Mouse (Mus musculus) olfactory bulb, adult 2 months (tissue): ENCODE data around the gene Lrp10. TPM values are rescaled to one million over a fixed set of nuclear protein-coding genes. Genes with fewer than 3 reads are reported as not detected.

Experiments used
- H3K27ac ChIP-seq: fragments of 200-500 bp; 2 replicates; pipeline ENCODE4 v1.5.1; 2012; ENCODE audit warnings: low read depth, low read length; ENCODE audit not compliant: insufficient read depth
- H3K4me1 ChIP-seq: fragments of 200-500 bp; 2 replicates; pipeline ENCODE4 v1.6.1; 2012; ENCODE audit warnings: low read length; ENCODE audit not compliant: control insufficient read depth, insufficient read depth
- H3K4me3 ChIP-seq: fragments of 200-500 bp; 2 replicates; pipeline ENCODE4 v1.5.1; 2012; ENCODE audit warnings: mild to moderate bottlenecking, low read depth, low read length, moderate library complexity; ENCODE audit not compliant: insufficient read depth
- CTCF ChIP-seq: fragments of 200-500 bp; IDR thresholded peaks from 2 replicates; pipeline ENCODE4 v1.5.1; 2012; ENCODE audit warnings: low read depth, mild to moderate bottlenecking, low read length, moderate library complexity; ENCODE audit not compliant: insufficient read depth
- POLR2A ChIP-seq: fragments of 200-500 bp; IDR thresholded peaks from 2 replicates; pipeline ENCODE4 v1.6.1; 2012; ENCODE audit warnings: mild to moderate bottlenecking, low read depth, low read length, moderate library complexity; ENCODE audit not compliant: insufficient read depth
- WGBS: fragments of 180-500 bp; shearing (Covaris S2); methylation state at CpG from one replicate; pipeline ENCODE4 v1.1.7; 2018; 5-methylcytosine and 5-hydroxymethylcytosine counted together
- polyA plus RNA-seq: library from polyadenylated mRNA; stranded (reverse); fragments of >200 nt; gene quantifications from 2 replicates; pipeline ENCODE4 v1.2.4, GENCODE M21; 2012; ENCODE audit warnings: low replicate concordance; ENCODE audit not compliant: missing spikeins, insufficient read depth, insufficient read length

Gene Lrp10
- polyA plus RNA-seq, 1 experiment: not detected

DNA sequence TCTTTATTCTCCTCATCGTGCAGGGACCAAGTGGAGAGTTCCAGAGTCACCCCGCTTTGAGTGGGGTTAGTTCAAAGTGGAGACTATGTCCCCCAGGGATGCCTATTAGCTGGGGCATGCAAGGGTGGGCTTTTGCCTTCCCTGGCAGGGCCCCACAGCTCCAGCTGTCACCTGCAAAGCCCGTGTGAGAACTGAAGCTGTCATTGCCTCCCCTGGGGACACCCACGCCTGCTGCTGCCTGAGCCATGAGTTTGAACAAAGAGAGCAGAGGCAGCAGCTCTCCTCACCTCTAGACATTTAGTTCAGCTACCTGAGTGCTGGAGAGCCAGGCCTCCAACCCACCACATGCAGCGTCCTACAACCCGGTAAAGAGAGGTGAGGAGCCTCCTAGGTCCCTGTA lies 16.7 kb downstream of the Lrp10 start:
- no peak for TF ChIP-seq CTCF
- no peak for TF ChIP-seq POLR2A
- 82% methylated on average over 6 of the region's 6 CpGs for WGBS
- no peak overlapping the region for H3K4me3 ChIP-seq
- peaks cover 26% of the 10 kb centered on the region for H3K4me1 ChIP-seq
- no peak overlapping the region for H3K27ac ChIP-seq

DNA sequence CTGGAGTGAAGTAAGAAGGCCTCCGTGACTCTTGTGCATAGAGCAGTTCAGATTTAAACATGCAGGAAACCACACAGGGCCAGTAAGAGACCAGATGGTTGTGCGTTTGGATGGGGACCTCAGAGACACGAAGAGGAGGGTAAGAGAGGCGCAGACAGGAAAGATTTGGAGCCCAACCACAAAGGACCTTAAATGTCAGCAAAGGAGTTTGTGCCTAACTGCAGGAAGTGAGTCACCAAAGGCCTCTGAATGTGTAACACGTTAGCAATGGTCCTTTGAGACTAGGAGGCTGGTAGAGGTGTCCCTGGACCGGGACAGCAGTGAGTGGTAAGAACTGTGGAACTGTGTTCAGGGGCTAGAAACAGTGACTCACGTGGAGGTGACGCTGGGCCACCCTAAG lies 17.5 kb downstream of the Lrp10 start:
- WGBS: 74% methylated on average over 8 of the region's 8 CpGs
- H3K4me3 ChIP-seq: no peak overlapping the region
- TF ChIP-seq POLR2A (no peak), CTCF (no peak)
- no peak overlapping the region for H3K27ac ChIP-seq
- H3K4me1 ChIP-seq: peaks cover 22% of the 10 kb centered on the region

DNA sequence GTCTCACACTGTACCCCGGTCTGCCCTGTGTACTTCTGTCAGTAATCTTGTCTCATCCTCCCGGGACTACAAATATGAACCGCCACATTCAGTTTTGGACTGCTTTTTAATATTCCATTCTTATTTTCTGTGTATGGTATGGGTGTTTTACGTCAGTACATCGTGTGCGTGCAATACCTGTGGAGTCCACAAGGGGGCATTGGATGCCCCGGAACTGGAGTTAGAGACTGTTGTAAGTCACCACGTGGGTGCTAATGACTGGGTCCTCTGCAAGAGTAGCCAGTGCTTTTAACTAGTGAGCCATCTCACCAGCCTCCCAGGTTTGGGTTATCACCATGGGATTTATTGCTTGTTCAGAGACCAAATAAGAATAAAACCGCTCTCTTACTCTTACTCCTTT lies 18.6 kb downstream of the Lrp10 start:
- Histone ChIP-seq H3K4me1 (peaks cover 16% of the 10 kb centered on the region), H3K4me3 (no peak overlapping the region), H3K27ac (no peak overlapping the region)
- WGBS: 47% methylated on average over 9 of the region's 9 CpGs
- TF ChIP-seq CTCF: no peak
- no peak for TF ChIP-seq POLR2A

DNA sequence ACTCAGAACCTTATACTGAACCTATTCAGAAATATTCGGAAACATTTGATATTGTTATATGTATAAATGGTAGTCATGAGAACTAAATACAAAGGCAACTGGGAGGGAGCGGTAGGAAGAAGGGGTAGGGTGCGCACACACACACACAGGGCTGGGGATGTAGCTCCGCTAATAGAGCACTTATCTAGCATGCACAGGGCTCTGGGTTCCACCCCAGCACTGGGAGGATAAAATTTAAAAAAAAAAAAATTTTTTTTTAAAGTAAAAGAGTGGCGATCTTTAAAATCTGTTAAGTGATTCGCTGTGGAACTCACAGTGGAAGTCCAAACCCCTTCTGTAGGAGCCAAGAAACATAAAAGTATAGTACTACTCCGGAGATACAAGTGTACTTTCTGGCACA lies 22.0 kb downstream of the Lrp10 start:
- no peak overlapping the region for H3K4me3 ChIP-seq
- WGBS: 94% methylated on average over 7 of the region's 7 CpGs
- peaks cover 6% of the 10 kb centered on the region; the same call in 1 of the 2 replicates for H3K4me1 ChIP-seq
- H3K27ac ChIP-seq: no peak overlapping the region
- no peak for TF ChIP-seq POLR2A
- no peak for TF ChIP-seq CTCF

DNA sequence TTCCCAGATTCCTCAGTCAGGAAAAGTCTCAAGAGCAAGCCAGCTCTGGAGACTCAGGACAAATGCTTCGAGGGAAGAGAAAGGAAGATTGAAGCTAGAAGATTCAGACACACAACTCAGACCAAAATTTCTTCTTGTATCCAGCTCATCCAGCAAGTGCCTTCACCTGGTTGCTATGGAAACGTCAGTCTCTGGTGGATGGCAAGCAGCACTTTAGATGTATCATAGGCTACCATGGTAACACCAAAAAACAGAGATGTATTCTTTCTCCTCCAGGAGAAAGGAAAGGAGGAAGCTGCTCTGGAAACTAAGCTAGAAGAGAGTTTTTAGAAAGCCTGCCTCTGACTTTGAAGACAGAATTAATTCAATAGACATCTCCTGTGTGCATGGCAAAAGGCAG lies 23.8 kb downstream of the Lrp10 start:
- WGBS: 50% methylated on average over 2 of the region's 2 CpGs
- TF ChIP-seq POLR2A (no peak), CTCF (no peak)
- Histone ChIP-seq H3K4me3 (no peak overlapping the region), H3K4me1 (no peaks in the 10 kb centered on the region), H3K27ac (no peak overlapping the region)

DNA sequence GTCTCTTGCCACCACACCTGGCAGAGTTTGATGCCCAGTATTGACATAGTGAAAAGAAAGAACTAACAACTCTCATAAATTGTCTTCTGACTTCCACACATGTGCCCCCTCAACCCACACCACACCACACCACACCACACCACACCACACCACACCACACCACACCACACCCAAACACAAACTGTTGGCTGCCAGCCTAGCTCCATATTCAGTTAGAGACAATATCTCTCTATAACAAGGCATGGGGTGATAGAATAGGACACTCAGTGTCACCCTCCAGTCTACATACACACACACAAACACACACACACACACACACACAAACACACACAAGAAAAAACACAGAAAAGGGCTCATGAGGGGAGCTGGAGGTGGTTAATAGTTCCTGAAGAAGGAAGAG lies 24.4 kb downstream of the Lrp10 start:
- TF ChIP-seq POLR2A (no peak), CTCF (no peak)
- Histone ChIP-seq H3K27ac (no peak overlapping the region), H3K4me3 (no peak overlapping the region)

DNA sequence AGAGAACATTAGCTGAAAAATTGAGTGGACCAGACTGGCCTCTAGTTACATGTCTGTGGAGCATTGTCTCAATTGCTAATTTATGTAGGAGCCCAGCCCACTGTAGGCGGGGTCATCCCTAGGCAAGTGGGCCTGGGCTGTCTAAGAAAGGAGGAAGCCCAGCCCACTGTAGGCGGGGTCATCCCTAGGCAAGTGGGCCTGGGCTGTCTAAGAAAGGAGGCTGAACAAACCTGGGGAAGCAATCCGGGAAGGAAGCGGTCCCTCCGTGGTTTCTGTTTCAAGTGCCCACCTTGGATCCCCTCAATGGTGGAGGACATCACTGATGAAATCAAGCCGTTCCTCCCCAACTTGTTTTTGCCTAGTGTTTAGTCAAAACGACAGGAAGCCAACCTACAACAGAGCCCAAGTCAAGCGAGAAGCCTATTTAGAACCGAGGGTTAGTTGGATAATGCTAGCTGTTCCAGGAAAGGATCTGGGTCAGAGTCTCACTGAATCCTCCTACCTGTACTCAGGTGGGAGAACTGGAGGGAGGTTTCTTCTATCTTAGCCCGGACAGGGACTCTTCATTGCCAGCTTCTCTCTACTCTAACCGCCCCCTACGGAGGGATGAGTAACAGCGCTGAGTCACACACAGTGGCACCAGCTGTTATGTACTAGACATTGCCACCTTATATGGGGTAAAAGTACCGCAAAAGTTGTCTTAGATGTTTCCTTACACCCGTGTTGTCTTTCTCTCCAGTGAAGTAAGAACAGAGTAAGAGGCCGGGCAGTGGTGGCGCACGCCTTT lies 28.6 kb downstream of the Lrp10 start:
- Histone ChIP-seq H3K27ac (no peak overlapping the region), H3K4me3 (no peak overlapping the region), H3K4me1 (peaks cover 2% of the 10 kb centered on the region; the same call in 1 of the 2 replicates)
- TF ChIP-seq POLR2A: no peak
- no peak for TF ChIP-seq CTCF
- WGBS: 47% methylated on average over 18 of the region's 18 CpGs

More for the DNA sequence above, 24.4 kb downstream of the Lrp10 start:
- H3K4me1 ChIP-seq: no peaks in the 10 kb centered on the region; the same call in 1 of the 2 replicates

DNA sequence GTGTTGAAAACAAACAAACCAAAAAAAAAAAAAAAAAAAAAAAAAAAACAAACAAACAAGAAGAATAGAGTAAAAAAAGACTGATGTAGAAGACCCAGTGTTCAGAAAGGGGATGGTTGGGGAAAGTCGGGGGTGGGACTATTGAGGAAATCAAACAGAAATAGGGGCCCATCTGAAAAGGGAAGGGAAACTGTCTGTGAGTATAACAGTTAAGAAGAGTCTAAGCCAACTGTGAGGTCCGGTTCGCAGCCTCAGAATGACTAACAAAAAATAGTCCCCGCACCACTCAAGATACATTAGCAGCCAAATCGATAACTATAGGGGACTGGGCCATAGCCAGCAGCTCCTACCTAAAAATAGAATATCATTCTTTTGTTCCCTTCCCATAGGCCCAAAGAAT lies 29.3 kb downstream of the Lrp10 start:
- Histone ChIP-seq H3K27ac (no peak overlapping the region), H3K4me1 (peaks cover 2% of the 10 kb centered on the region; the same call in 1 of the 2 replicates), H3K4me3 (no peak overlapping the region)
- 86% methylated on average over 5 of the region's 5 CpGs for WGBS
- TF ChIP-seq CTCF (no peak), POLR2A (no peak)

DNA sequence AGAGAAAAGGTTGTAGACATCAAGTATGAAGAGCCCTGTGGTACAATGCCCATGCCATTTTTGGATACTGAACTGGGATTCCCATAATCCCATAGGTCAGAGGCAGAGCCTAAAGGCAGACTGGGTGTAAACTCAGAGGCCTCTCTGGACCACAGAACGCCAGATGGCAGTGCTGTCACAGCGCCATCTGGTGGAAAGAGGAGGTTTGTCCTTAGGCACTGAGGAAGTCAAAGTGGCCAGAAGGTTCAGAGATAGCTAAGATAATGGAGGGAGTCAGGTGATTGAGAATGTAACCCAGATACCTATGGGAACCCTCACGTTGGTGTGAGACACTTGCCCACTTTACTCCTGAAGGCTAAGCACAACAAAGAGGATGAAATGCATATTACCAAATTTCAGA lies 30.3 kb downstream of the Lrp10 start:
- TF ChIP-seq POLR2A (no peak), CTCF (peak; percentile 54; the same call in 1 of the 2 replicates)
- no peak overlapping the region for H3K4me3 ChIP-seq
- H3K27ac ChIP-seq: no peak overlapping the region
- WGBS: 8% methylated on average over 3 of the region's 3 CpGs
- peaks cover 2% of the 10 kb centered on the region; the same call in 1 of the 2 replicates for H3K4me1 ChIP-seq

DNA sequence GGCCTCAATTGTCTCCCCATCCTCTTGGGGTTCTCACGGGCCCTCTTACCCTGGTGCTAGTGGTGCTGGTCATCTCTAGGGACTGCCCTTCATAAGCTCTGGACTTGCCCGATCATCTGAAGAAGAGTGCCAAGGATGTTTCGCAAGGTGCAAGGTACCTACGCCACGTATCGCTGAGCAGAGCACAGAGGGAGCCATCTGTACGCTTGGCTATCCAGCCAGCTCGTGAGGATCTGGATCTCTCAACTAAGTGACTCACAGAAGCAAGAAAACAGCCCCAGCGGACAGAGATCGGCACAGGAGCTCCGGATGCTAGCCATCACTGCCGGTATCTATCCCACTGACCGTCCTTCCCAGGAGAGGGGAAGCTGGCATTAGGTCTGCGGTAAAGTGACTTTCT lies 32.8 kb downstream of the Lrp10 start:
- H3K27ac ChIP-seq: no peak overlapping the region
- WGBS: 89% methylated on average over 14 of the region's 14 CpGs
- TF ChIP-seq POLR2A: no peak
- TF ChIP-seq CTCF: no peak

More for the DNA sequence above, 32.8 kb downstream of the Lrp10 start:
- Histone ChIP-seq H3K4me3 (no peak overlapping the region), H3K4me1 (peaks cover 2% of the 10 kb centered on the region; the same call in 1 of the 2 replicates)
